Mouse (Mus musculus): ENCODE results near the gene Ccnt1. TPM values are rescaled to one million over a fixed set of nuclear protein-coding genes. Genes with fewer than 3 reads are reported as not detected.
A peak's percentile ranks its signal among the peaks of the same experiment; 100 is the strongest.

Ccnt1 gene
- polyA plus RNA-seq (2011; ENCODE audit: insufficient read depth, insufficient read length, low read depth, missing spikeins) = 66.8 and 73.1 TPM in 2 replicates

GRCm38 (mm10) chr15:98570873-98571538 lies at the start of gene Ccnt1, which contains the start of gene 4930415O20Rik:
Gene Ccnt1 (minus strand): TSS chr15:98570923.
Gene 4930415O20Rik (plus strand): TSS chr15:98571004.
- Histone ChIP-seq H3K9ac (ENCODE audit: low read depth, poor library complexity, severe bottlenecking) (no peak within 1 kb of the TSS), H3K27ac (ENCODE audit: insufficient read depth, low read length) (no peak within 1 kb of the TSS), H3K36me3 (ENCODE audit: control insufficient read depth, insufficient read depth, low read length, poor library complexity, severe bottlenecking) (peaks cover under 1% of the 10 kb centered on the region), H3K4me3 (ENCODE audit: low read depth, low read length) (no peak within 1 kb of the TSS), H3K9me3 (replicated peaks; ENCODE audit: control insufficient read depth, insufficient read depth, low read length, poor library complexity, severe bottlenecking) (no peaks in the 10 kb centered on the region), H3K27me3 (ENCODE audit: control insufficient read depth, insufficient read depth, low read length, poor library complexity, severe bottlenecking) (no peaks in the 10 kb centered on the region), H3K4me1 (ENCODE audit: control insufficient read depth, insufficient read depth, low read length) (no peaks in the 10 kb centered on the region)
- TF ChIP-seq CTCF (IDR thresholded peaks at IDR 0.05; ENCODE audit: low read depth, low read length) (no peak), POLR2A (IDR thresholded peaks at IDR 0.05; ENCODE audit: insufficient read depth, low read length) (no peak), EP300 (IDR thresholded peaks at IDR 0.05; ENCODE audit: insufficient read depth, low read depth, low read length) (no peak)

- TF ChIP-seq POLR2A (IDR thresholded peaks at IDR 0.05; ENCODE audit: insufficient read depth, low read length) (no peak), CTCF (IDR thresholded peaks at IDR 0.05; ENCODE audit: low read depth, low read length) (peak; percentile 55), EP300 (IDR thresholded peaks at IDR 0.05; ENCODE audit: insufficient read depth, low read depth, low read length) (no peak)
- Histone ChIP-seq H3K4me1 (ENCODE audit: control insufficient read depth, insufficient read depth, low read length) (peaks cover 4% of the 10 kb centered on the region), H3K9ac (ENCODE audit: low read depth, poor library complexity, severe bottlenecking) (no peak overlapping the region), H3K27ac (ENCODE audit: insufficient read depth, low read length) (no peak overlapping the region), H3K27me3 (ENCODE audit: control insufficient read depth, insufficient read depth, low read length, poor library complexity, severe bottlenecking) (no peaks in the 10 kb centered on the region), H3K9me3 (replicated peaks; ENCODE audit: control insufficient read depth, insufficient read depth, low read length, poor library complexity, severe bottlenecking) (no peaks in the 10 kb centered on the region), H3K36me3 (ENCODE audit: control insufficient read depth, insufficient read depth, low read length, poor library complexity, severe bottlenecking) (no peaks in the 10 kb centered on the region), H3K4me3 (ENCODE audit: low read depth, low read length) (no peak overlapping the region)
These were observed 46.4 kb upstream of the Ccnt1 start for GRCm38 (mm10) chr15:98617176-98617537.

DNA sequence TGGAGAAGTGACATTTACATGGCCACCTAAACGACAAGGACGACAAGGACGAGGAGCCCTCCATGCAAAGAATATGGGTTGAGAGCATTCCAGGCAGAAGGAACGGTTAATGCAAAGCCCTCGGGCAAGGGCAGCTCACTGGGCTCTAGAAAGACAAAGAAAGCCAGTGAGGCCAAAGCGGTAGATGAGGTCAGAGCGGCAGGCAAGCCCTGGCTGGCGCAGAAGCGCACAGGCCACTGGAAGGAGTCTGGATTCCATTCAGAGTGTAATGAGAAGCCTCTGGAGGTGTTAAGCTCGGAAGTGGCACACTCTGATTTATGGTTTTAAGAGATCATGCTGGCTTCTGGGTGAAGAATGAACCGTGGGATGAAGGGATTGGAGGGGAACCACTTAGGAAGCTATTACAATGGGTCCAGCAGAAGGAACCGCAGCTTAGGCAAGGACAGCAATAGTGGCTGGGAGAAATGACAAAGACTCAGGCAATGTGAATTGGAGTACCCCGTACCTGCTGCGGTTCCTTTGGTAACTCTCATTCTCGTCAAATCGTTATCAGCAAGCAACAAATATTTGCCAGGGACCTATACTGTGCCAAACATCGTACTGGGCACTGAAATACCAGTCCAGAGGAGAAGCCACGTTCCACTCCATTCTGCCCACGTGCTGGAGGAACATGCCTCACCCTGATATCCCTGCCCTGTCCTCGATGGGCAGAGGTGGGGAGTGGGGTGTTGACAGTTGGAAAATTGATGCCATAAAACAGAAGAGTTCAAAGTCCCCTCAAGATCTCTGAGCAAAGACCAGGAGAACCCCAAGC lies 45.8 kb upstream of the Ccnt1 start:
- Histone ChIP-seq H3K27me3 (ENCODE audit: control insufficient read depth, insufficient read depth, low read length, poor library complexity, severe bottlenecking) (no peaks in the 10 kb centered on the region), H3K9ac (ENCODE audit: low read depth, poor library complexity, severe bottlenecking) (no peak overlapping the region), H3K36me3 (ENCODE audit: control insufficient read depth, insufficient read depth, low read length, poor library complexity, severe bottlenecking) (no peaks in the 10 kb centered on the region), H3K9me3 (replicated peaks; ENCODE audit: control insufficient read depth, insufficient read depth, low read length, poor library complexity, severe bottlenecking) (no peaks in the 10 kb centered on the region), H3K4me1 (ENCODE audit: control insufficient read depth, insufficient read depth, low read length) (peaks cover 3% of the 10 kb centered on the region), H3K27ac (ENCODE audit: insufficient read depth, low read length) (no peak overlapping the region), H3K4me3 (ENCODE audit: low read depth, low read length) (no peak overlapping the region)
- TF ChIP-seq CTCF (IDR thresholded peaks at IDR 0.05; ENCODE audit: low read depth, low read length) (no peak), EP300 (IDR thresholded peaks at IDR 0.05; ENCODE audit: insufficient read depth, low read depth, low read length) (no peak), POLR2A (IDR thresholded peaks at IDR 0.05; ENCODE audit: insufficient read depth, low read length) (no peak)

- H3K9me3 ChIP-seq (replicated peaks; ENCODE audit: control insufficient read depth, insufficient read depth, low read length, poor library complexity, severe bottlenecking) = no peaks in the 10 kb centered on the region
- no peak overlapping the region for H3K9ac ChIP-seq (ENCODE audit: low read depth, poor library complexity, severe bottlenecking)
- H3K27ac ChIP-seq (ENCODE audit: insufficient read depth, low read length) = no peak overlapping the region
- no peak for TF ChIP-seq CTCF (IDR thresholded peaks at IDR 0.05; ENCODE audit: low read depth, low read length)
- no peak for TF ChIP-seq POLR2A (IDR thresholded peaks at IDR 0.05; ENCODE audit: insufficient read depth, low read length)
- no peak for TF ChIP-seq EP300 (IDR thresholded peaks at IDR 0.05; ENCODE audit: insufficient read depth, low read depth, low read length)
- H3K4me3 ChIP-seq (ENCODE audit: low read depth, low read length) = no peak overlapping the region
- H3K4me1 ChIP-seq (ENCODE audit: control insufficient read depth, insufficient read depth, low read length) = peaks cover 3% of the 10 kb centered on the region
- H3K27me3 ChIP-seq (ENCODE audit: control insufficient read depth, insufficient read depth, low read length, poor library complexity, severe bottlenecking) = no peaks in the 10 kb centered on the region
- no peaks in the 10 kb centered on the region for H3K36me3 ChIP-seq (ENCODE audit: control insufficient read depth, insufficient read depth, low read length, poor library complexity, severe bottlenecking)
These were observed 45.0 kb upstream of the Ccnt1 start for GRCm38 (mm10) chr15:98615751-98616150.

DNA sequence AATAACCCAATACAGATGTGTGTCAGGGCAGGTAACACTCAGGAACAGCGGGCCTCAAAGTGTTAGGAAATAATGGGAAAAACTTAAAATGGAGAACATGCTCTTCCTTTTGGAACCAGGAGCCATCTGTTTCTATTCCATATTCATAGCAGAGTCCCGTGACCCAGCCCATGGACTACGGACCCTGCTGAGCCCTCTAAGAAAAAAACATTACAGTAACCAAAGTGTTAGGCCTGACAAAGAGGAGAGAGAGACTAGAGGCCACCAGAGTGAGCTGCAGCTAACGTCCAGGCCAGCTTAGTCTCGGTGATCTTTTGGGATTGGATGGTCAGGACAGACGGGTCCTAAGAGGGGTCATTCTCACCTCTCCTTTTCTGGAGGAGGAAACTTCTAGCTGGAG lies 44.2 kb upstream of the Ccnt1 start:
- Histone ChIP-seq H3K36me3 (ENCODE audit: control insufficient read depth, insufficient read depth, low read length, poor library complexity, severe bottlenecking) (no peaks in the 10 kb centered on the region), H3K27me3 (ENCODE audit: control insufficient read depth, insufficient read depth, low read length, poor library complexity, severe bottlenecking) (no peaks in the 10 kb centered on the region; the same call in 1 of the 2 replicates), H3K9me3 (replicated peaks; ENCODE audit: control insufficient read depth, insufficient read depth, low read length, poor library complexity, severe bottlenecking) (no peaks in the 10 kb centered on the region), H3K4me1 (ENCODE audit: control insufficient read depth, insufficient read depth, low read length) (peaks cover 2% of the 10 kb centered on the region), H3K27ac (ENCODE audit: insufficient read depth, low read length) (no peak overlapping the region), H3K4me3 (ENCODE audit: low read depth, low read length) (no peak overlapping the region), H3K9ac (ENCODE audit: low read depth, poor library complexity, severe bottlenecking) (no peak overlapping the region)
- no peak for TF ChIP-seq EP300 (IDR thresholded peaks at IDR 0.05; ENCODE audit: insufficient read depth, low read depth, low read length)
- no peak for TF ChIP-seq POLR2A (IDR thresholded peaks at IDR 0.05; ENCODE audit: insufficient read depth, low read length)
- TF ChIP-seq CTCF (IDR thresholded peaks at IDR 0.05; ENCODE audit: low read depth, low read length) = no peak

DNA sequence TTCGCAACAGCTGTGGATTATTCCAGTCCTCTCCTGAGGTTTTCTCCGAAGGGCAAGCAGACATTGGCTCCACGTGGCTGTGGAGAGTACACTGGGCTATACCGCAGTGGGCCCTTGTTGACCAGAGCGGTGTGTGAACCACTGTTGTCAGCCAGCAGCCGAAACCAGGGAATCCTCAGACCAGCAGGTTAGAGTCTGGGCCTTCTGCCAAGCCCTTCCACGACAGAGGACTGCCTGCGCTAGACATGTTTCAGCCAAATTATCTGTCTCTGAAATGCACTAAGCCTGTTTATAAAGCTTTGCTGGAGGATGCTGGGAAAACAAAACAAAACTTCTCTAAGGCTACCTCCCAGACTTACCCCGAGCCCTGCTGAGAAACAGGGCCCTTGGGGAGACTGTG lies 43.8 kb upstream of the Ccnt1 start:
- no peaks in the 10 kb centered on the region for H3K9me3 ChIP-seq (replicated peaks; ENCODE audit: control insufficient read depth, insufficient read depth, low read length, poor library complexity, severe bottlenecking)
- H3K4me1 ChIP-seq (ENCODE audit: control insufficient read depth, insufficient read depth, low read length) = peaks cover 2% of the 10 kb centered on the region
- no peak overlapping the region for H3K27ac ChIP-seq (ENCODE audit: insufficient read depth, low read length)
- TF ChIP-seq CTCF (IDR thresholded peaks at IDR 0.05; ENCODE audit: low read depth, low read length) (no peak), POLR2A (IDR thresholded peaks at IDR 0.05; ENCODE audit: insufficient read depth, low read length) (no peak)
- H3K9ac ChIP-seq (ENCODE audit: low read depth, poor library complexity, severe bottlenecking) = no peak overlapping the region
- peaks cover 4% of the 10 kb centered on the region for H3K27me3 ChIP-seq (ENCODE audit: control insufficient read depth, insufficient read depth, low read length, poor library complexity, severe bottlenecking)
- H3K4me3 ChIP-seq (ENCODE audit: low read depth, low read length) = no peak overlapping the region
- H3K36me3 ChIP-seq (ENCODE audit: control insufficient read depth, insufficient read depth, low read length, poor library complexity, severe bottlenecking) = no peaks in the 10 kb centered on the region

All from ES-Bruce4 (cell line).